Mouse (Mus musculus): ENCODE measurements at regions not wholly inside any gene's neighbourhood (a gene's known extent, or its start where the extent isn't known, plus 50 kb on each side); places are given as distances from the start of the nearest gene placed in this dataset.
A peak's percentile ranks its signal among the peaks of the same experiment; 100 is the strongest.

DNA sequence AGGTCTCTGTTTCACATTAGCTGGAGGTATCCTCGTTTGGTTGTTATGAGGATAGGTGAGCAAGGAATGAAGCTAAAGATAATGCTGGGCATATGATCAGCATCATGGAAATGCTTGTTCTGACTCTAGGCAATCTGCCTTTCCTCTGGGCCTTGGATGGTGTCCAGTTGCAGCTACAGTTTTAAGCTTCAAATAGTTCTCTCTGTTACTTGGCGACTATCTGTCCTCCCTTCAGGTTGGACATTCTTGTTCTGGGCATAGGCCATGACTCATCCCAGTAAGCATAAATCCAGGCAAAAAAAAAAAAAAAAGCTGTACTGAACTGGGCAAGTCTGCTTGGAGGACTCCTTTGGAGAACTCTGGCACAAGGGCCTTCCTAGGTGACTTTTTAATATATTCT lies 776.9 kb downstream of the Kcnma1 start:
- no peak overlapping the region for H3K27ac ChIP-seq (replicated peaks; ENCODE audit: low read depth, low read length)
- no peak for ATAC-seq (ENCODE audit: low FRiP score, low TSS enrichment)
- H3K36me3 ChIP-seq (ENCODE audit: control insufficient read depth, insufficient read depth, low read length), result no peaks in the 10 kb centered on the region
- 84% methylated on average over 2 of the region's 2 CpGs for WGBS
- no peak overlapping the region for H3K4me3 ChIP-seq (replicated peaks; ENCODE audit: low read depth, low read length)
- H3K9ac ChIP-seq (replicated peaks; ENCODE audit: low read length), result no peak overlapping the region
- no peak overlapping the region for H3K4me2 ChIP-seq (ENCODE audit: low read length)
- H3K27me3 ChIP-seq (ENCODE audit: control insufficient read depth, insufficient read depth, low read length), result no peaks in the 10 kb centered on the region
- H3K4me1 ChIP-seq (ENCODE audit: control insufficient read depth, insufficient read depth, low read length), result no peaks in the 10 kb centered on the region
- DNase-seq, result no peak
- H3K9me3 ChIP-seq (ENCODE audit: control insufficient read depth, low read length), result no peaks in the 10 kb centered on the region

DNA sequence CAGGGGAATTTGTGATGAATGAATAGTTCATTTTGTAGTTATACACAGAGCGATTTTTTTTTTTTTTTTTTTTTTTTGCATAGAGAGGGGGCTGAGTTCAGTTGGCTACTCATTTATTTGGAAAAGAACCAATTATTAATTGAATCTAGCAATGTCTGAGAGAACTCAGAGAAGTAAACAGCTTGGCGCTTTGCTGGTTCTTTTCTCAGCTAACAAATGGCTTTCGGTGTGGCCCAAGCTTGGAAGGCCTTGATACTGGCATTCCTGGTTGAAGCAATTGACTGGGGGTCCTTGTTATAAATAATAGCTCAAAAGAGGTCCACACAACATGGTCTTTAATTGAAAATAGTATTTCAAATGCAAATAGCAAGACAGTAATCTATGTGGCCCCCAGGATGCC lies 815.6 kb downstream of the Kcnma1 start:
- Histone ChIP-seq H3K9me3 (ENCODE audit: control insufficient read depth, low read length) (no peaks in the 10 kb centered on the region), H3K27ac (replicated peaks; ENCODE audit: low read depth, low read length) (no peak overlapping the region), H3K27me3 (ENCODE audit: control insufficient read depth, insufficient read depth, low read length) (no peaks in the 10 kb centered on the region), H3K4me3 (replicated peaks; ENCODE audit: low read depth, low read length) (no peak overlapping the region), H3K4me2 (ENCODE audit: low read length) (no peak overlapping the region), H3K36me3 (ENCODE audit: control insufficient read depth, insufficient read depth, low read length) (no peaks in the 10 kb centered on the region), H3K4me1 (ENCODE audit: control insufficient read depth, insufficient read depth, low read length) (no peaks in the 10 kb centered on the region), H3K9ac (replicated peaks; ENCODE audit: low read length) (no peak overlapping the region)
- DNase-seq (no peak), ATAC-seq (ENCODE audit: low FRiP score, low TSS enrichment) (no peak)
- WGBS, result 76% methylated on average over 3 of the region's 3 CpGs

DNA sequence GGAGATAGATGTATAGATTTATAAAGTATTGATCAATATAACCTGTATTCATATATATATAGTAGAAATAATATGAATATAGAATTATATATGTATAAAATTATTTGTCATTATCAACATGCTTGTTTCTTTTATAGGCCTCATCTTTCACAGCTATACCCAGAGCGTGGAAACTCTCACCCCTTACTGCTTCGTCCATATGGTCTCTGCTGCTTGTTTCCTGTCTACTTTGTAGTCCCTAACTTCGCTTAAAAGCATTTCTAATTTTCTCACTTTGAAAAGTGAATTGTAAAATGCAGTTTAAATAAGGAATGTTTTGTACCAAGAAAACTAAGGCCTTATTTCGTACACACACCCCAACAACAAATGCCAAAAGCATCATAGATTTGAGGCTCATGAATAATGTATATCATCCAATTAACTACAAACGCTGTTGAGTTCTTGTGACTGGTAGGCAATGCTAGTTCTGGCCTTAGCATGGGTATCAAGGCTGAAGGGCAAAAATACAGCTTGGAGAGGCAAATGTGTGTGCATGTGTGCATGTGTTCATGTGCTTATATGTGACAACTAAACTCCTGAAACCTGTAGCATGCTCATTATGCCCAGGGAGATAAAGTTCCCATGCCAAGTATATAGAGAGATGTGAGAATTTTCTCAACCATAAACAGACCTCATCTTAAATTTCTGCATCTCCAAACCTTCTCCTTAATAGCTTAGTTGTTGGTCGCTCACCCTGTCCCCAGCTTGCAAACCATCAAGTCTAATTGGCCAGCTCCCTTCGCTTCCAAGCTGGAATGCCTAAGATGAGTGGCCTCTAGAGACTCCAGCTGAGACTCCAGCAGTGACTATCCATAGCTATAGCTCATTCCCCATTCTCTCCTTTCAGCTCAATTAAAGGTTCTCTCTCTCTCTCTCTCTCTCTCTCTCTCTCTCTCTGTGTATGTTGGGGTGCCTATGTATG lies 819.4 kb downstream of the Kcnma1 start:
- no peak for ATAC-seq (ENCODE audit: low FRiP score, low TSS enrichment)
- no peak overlapping the region for H3K9ac ChIP-seq (replicated peaks; ENCODE audit: low read length)
- WGBS, result 64% methylated on average over 7 of the region's 7 CpGs

DNA sequence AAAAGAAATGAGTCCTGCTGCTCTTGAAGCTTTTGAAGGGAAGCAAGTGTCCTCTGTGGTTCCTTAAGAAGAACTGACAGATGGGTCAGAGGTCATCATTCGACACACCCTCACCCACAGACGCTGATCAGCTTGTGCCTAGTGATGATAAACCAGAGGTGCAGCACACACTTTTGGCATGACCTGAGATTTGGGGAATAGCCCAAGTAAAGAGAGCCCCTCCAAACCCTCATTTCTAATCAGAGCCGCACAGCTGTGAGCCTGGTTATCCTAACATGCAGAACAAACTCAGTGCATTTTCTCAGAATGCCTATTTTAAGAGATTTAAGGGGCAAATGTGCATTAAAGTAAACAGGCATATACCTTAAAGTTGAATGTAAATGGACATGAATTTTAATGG lies 821.7 kb downstream of the Kcnma1 start:
- WGBS, result 50% methylated on average over 3 of the region's 3 CpGs
- DNase-seq, result no peak
- ATAC-seq (ENCODE audit: low FRiP score, low TSS enrichment), result no peak
- Histone ChIP-seq H3K4me3 (replicated peaks; ENCODE audit: low read depth, low read length) (no peak overlapping the region), H3K9ac (replicated peaks; ENCODE audit: low read length) (no peak overlapping the region), H3K4me1 (ENCODE audit: control insufficient read depth, insufficient read depth, low read length) (no peaks in the 10 kb centered on the region), H3K27ac (replicated peaks; ENCODE audit: low read depth, low read length) (no peak overlapping the region), H3K27me3 (ENCODE audit: control insufficient read depth, insufficient read depth, low read length) (no peaks in the 10 kb centered on the region), H3K4me2 (ENCODE audit: low read length) (no peak overlapping the region), H3K36me3 (ENCODE audit: control insufficient read depth, insufficient read depth, low read length) (no peaks in the 10 kb centered on the region), H3K9me3 (ENCODE audit: control insufficient read depth, low read length) (no peaks in the 10 kb centered on the region)

More for the DNA sequence above, 819.4 kb downstream of the Kcnma1 start:
- no peak overlapping the region for H3K27ac ChIP-seq (replicated peaks; ENCODE audit: low read depth, low read length)
- H3K4me1 ChIP-seq (ENCODE audit: control insufficient read depth, insufficient read depth, low read length), result no peaks in the 10 kb centered on the region
- H3K4me2 ChIP-seq (ENCODE audit: low read length), result no peak overlapping the region
- H3K36me3 ChIP-seq (ENCODE audit: control insufficient read depth, insufficient read depth, low read length), result no peaks in the 10 kb centered on the region
- no peaks in the 10 kb centered on the region for H3K9me3 ChIP-seq (ENCODE audit: control insufficient read depth, low read length)
- no peak overlapping the region for H3K4me3 ChIP-seq (replicated peaks; ENCODE audit: low read depth, low read length)
- no peak for DNase-seq
- no peaks in the 10 kb centered on the region for H3K27me3 ChIP-seq (ENCODE audit: control insufficient read depth, insufficient read depth, low read length)

DNA sequence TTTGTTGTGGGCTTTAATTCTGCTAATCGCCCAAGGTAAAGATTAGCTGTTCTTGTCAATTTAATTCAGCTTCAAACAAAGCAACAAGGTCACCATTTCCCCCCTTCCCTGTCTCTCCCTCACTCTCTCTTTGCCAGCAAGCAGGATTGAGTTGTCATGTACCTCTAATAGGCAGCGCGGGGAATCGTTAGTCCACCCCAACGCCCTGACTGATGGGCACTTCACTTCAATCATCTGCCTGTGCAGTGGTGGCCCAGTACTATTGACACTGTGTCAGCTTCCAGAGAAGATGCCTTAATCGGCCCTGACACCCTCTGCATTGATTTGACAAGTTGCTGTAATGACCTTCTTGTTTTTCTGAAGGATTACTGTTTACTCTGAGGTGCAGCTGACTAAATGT lies 828.9 kb downstream of the Kcnma1 start:
- H3K36me3 ChIP-seq (ENCODE audit: control insufficient read depth, insufficient read depth, low read length), result no peaks in the 10 kb centered on the region
- H3K27ac ChIP-seq (replicated peaks; ENCODE audit: low read depth, low read length), result no peak overlapping the region
- no peak overlapping the region for H3K4me3 ChIP-seq (replicated peaks; ENCODE audit: low read depth, low read length)
- no peaks in the 10 kb centered on the region for H3K9me3 ChIP-seq (ENCODE audit: control insufficient read depth, low read length)
- no peak overlapping the region for H3K9ac ChIP-seq (replicated peaks; ENCODE audit: low read length)
- 0 out of 2 replicates have a peak, but pooled peaks cover 2% of the 10 kb centered on the region for H3K4me1 ChIP-seq (ENCODE audit: control insufficient read depth, insufficient read depth, low read length)
- H3K27me3 ChIP-seq (ENCODE audit: control insufficient read depth, insufficient read depth, low read length), result no peaks in the 10 kb centered on the region
- ATAC-seq (ENCODE audit: low FRiP score, low TSS enrichment), result no peak
- peak; percentile 43 for DNase-seq
- 16% methylated on average over 6 of the region's 6 CpGs for WGBS
- H3K4me2 ChIP-seq (ENCODE audit: low read length), result no peak overlapping the region

DNA sequence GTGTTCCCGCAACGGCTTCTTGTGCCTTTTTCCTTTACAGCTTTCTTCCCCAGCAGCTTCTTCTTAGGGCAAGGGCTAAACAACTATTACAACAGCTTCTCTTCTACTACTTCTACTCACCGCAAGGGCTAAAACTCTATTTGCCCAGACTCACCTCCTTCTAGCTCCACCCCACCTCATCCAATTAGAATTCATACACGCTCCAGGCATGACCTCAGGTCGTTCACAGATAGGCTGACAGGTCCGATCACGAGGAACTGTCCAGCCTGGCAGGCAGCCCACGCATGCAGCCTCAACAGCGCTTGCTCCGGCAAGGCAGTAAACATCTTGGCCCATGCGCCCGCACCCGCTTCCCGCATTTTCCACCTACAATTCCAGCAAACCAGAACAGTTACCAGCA lies 844.9 kb downstream of the Kcnma1 start:
- 87% methylated on average over 14 of the region's 14 CpGs for WGBS
- no peak for ATAC-seq (ENCODE audit: low FRiP score, low TSS enrichment)

DNA sequence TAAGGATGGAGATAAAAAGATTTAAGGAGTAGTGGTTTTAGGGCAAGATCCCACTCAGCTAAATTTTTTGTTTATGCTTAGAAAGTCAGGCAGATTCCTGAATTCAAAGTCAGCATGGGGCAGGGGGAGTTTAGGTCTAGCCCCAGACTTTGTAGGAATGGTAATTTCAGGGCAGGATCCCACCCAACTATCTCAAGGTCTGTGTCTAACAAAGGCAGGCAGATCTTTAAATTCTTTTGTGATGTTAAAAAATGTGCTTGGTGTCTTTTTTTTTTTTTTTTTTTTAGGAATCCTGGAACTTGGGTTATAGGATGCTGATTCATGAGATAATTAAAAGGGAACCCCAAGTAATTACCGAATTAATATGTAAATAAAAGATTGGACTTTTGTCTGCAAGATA lies 853.7 kb downstream of the Kcnma1 start:
- Histone ChIP-seq H3K4me1 (ENCODE audit: control insufficient read depth, insufficient read depth, low read length) (no peaks in the 10 kb centered on the region), H3K36me3 (ENCODE audit: control insufficient read depth, insufficient read depth, low read length) (no peaks in the 10 kb centered on the region), H3K4me3 (replicated peaks; ENCODE audit: low read depth, low read length) (no peak overlapping the region), H3K27ac (replicated peaks; ENCODE audit: low read depth, low read length) (no peak overlapping the region), H3K9ac (replicated peaks; ENCODE audit: low read length) (no peak overlapping the region), H3K27me3 (ENCODE audit: control insufficient read depth, insufficient read depth, low read length) (no peaks in the 10 kb centered on the region), H3K4me2 (ENCODE audit: low read length) (no peak overlapping the region), H3K9me3 (ENCODE audit: control insufficient read depth, low read length) (no peaks in the 10 kb centered on the region)
- ATAC-seq (ENCODE audit: low FRiP score, low TSS enrichment) (no peak), DNase-seq (no peak)
- 69% methylated on average over 1 of the region's 1 CpGs for WGBS

More for the DNA sequence above, 844.9 kb downstream of the Kcnma1 start:
- no peak overlapping the region for H3K27ac ChIP-seq (replicated peaks; ENCODE audit: low read depth, low read length)
- no peak overlapping the region for H3K4me3 ChIP-seq (replicated peaks; ENCODE audit: low read depth, low read length)
- H3K4me1 ChIP-seq (ENCODE audit: control insufficient read depth, insufficient read depth, low read length), result no peaks in the 10 kb centered on the region
- no peak overlapping the region for H3K9ac ChIP-seq (replicated peaks; ENCODE audit: low read length)
- H3K36me3 ChIP-seq (ENCODE audit: control insufficient read depth, insufficient read depth, low read length), result no peaks in the 10 kb centered on the region
- no peaks in the 10 kb centered on the region for H3K9me3 ChIP-seq (ENCODE audit: control insufficient read depth, low read length)
- H3K4me2 ChIP-seq (ENCODE audit: low read length), result no peak overlapping the region
- no peak for DNase-seq
- H3K27me3 ChIP-seq (ENCODE audit: control insufficient read depth, insufficient read depth, low read length), result no peaks in the 10 kb centered on the region

DNA sequence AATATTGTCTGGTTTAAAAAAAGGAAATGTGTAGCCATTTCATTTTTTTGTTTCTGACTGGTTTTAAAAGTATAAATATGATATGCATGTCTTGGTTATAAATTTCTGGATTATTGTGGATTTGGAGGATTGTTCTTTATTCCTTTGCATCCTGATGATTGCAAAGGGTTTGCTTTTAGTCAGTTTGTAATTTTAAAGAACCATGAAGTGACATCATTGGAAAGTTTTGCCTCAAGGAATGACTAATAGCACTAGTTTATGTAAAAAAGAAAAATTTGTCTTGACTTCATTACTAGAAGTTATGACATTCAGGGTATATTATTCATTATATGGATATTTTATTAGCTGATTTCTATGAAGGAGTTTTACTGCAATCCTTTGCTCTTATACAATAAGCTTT lies 863.9 kb downstream of the Kcnma1 start:
- Histone ChIP-seq H3K27ac (replicated peaks; ENCODE audit: low read depth, low read length) (no peak overlapping the region), H3K9ac (replicated peaks; ENCODE audit: low read length) (no peak overlapping the region), H3K36me3 (ENCODE audit: control insufficient read depth, insufficient read depth, low read length) (no peaks in the 10 kb centered on the region), H3K27me3 (ENCODE audit: control insufficient read depth, insufficient read depth, low read length) (no peaks in the 10 kb centered on the region), H3K9me3 (ENCODE audit: control insufficient read depth, low read length) (no peaks in the 10 kb centered on the region), H3K4me3 (replicated peaks; ENCODE audit: low read depth, low read length) (no peak overlapping the region), H3K4me2 (ENCODE audit: low read length) (no peak overlapping the region), H3K4me1 (ENCODE audit: control insufficient read depth, insufficient read depth, low read length) (no peaks in the 10 kb centered on the region)
- ATAC-seq (ENCODE audit: low FRiP score, low TSS enrichment) (no peak), DNase-seq (no peak)

DNA sequence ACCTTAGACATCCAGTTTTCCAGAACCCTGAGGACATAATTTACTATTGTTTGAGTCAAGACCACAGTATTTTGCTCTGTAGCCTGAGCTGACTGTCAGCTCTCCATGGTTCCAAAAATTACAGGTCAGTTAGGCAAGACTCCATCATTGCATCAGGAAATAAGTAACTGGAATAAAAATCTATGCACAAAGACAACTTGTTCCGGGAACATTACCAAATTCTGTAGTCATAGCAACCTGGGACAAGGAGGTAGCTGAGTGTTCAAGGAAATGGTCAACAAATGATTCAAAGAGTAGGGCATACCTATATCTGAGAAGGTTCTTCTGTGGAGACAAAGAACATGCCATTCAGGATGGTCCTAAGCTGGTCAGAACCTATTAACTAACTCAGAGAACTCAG lies 867.3 kb downstream of the Kcnma1 start:
- ATAC-seq (ENCODE audit: low FRiP score, low TSS enrichment), result no peak

More for the DNA sequence above, 867.3 kb downstream of the Kcnma1 start:
- H3K27ac ChIP-seq (replicated peaks; ENCODE audit: low read depth, low read length), result no peak overlapping the region
- H3K27me3 ChIP-seq (ENCODE audit: control insufficient read depth, insufficient read depth, low read length), result no peaks in the 10 kb centered on the region
- H3K4me2 ChIP-seq (ENCODE audit: low read length), result no peak overlapping the region
- no peaks in the 10 kb centered on the region for H3K4me1 ChIP-seq (ENCODE audit: control insufficient read depth, insufficient read depth, low read length)
- no peak overlapping the region for H3K4me3 ChIP-seq (replicated peaks; ENCODE audit: low read depth, low read length)
- H3K9ac ChIP-seq (replicated peaks; ENCODE audit: low read length), result no peak overlapping the region
- no peak for DNase-seq
- no peaks in the 10 kb centered on the region for H3K36me3 ChIP-seq (ENCODE audit: control insufficient read depth, insufficient read depth, low read length)
- whole genome bisulfite sequencing, result 90% methylated on average over 1 of the region's 1 CpGs
- H3K9me3 ChIP-seq (ENCODE audit: control insufficient read depth, low read length), result no peaks in the 10 kb centered on the region
